Mouse (Mus musculus): Measurements from ENCODE around the gene Akap3.

Akap3 gene

GRCm38 (mm10) chr6:126852881-126853280 lies at the start of gene Akap3:
TSS of gene Akap3 (plus strand) at chr6:126853098.
- no peak for DNase-seq

DNA sequence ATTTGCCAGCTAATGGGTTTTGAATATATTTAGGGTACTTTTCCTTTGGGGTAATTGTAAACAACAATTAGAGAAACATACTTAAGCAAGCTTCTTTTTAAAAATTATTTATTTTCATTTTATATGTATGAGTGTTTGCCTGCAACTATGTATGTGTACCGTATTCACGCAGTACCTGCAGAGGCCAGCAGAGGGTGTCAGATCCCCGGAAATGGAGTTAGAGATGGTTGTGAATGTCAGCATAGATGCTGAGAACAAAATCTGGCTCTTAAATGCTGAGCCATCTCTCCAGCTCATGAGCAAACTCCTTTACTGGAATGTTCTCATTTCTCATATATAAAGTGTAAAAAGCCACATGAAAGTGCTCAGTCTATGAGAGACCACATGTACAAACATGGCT lies 46.1 kb upstream of the Akap3 start:
- DNase-seq, result no peak

- peak; percentile 25 for DNase-seq
Measured at GRCm38 (mm10) chr6:126808134-126808533, 44.8 kb upstream of the Akap3 start.

- peak; percentile 20 for DNase-seq
Measured at GRCm38 (mm10) chr6:126808561-126808960, 44.3 kb upstream of the Akap3 start.

GRCm38 (mm10) chr6:126811481-126811880 lies 41.4 kb upstream of the Akap3 start:
- no peak for DNase-seq

- no peak for DNase-seq
Measured at GRCm38 (mm10) chr6:126815206-126815750, 37.6 kb upstream of the Akap3 start.

GRCm38 (mm10) chr6:126816338-126816737 lies 36.6 kb upstream of the Akap3 start:
- DNase-seq, result no peak

- DNase-seq, result peak; percentile 55
Measured at GRCm38 (mm10) chr6:126823087-126823486, 29.8 kb upstream of the Akap3 start.

DNA sequence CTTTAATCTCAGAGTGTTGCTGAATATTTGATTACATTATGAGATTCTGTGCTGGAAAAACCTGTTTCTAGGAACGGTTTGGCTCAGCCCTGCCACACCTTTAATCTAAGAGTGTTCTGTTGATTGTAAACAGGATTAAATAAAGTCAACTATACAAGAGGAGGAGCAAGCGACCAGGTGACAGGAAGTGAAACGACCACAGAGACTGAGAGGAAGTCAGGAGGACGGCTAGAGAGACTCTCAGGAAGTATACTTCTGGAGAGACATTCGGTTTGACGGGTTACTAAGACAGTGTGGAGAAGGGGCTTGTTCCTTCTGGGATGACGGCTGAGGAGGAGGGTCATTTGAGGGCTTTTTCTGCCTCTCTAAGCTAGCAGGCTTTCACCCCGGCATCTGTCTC lies 16.3 kb upstream of the Akap3 start:
- DNase-seq, result no peak

GRCm38 (mm10) chr6:126848712-126849704 lies 3.9 kb upstream of the Akap3 start, which contains the start of gene Ndufa9:
TSS of gene Ndufa9 (minus strand) at chr6:126849136.
- DNase-seq, result peak; percentile 94

DNA sequence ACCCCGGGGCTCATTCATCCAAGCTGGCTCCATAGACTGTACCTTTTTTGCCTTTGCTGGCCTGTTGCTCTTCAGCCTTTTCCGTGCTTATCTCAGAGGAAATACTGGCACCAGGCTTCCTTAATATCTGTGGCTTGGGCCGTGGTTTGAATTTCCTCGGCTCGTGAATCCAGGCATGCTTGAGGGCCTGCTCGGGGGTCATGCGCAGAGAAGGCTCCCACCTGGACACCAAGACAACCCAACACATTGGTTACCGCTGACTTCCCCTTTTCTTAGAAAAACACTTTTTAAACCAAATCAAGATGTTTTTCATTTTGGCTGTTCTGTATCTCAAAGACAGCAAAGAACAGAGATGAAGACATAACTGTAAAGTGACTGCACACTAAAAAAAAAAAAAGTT lies 24.2 kb downstream of the Akap3 start:
- no peak for DNase-seq

DNA sequence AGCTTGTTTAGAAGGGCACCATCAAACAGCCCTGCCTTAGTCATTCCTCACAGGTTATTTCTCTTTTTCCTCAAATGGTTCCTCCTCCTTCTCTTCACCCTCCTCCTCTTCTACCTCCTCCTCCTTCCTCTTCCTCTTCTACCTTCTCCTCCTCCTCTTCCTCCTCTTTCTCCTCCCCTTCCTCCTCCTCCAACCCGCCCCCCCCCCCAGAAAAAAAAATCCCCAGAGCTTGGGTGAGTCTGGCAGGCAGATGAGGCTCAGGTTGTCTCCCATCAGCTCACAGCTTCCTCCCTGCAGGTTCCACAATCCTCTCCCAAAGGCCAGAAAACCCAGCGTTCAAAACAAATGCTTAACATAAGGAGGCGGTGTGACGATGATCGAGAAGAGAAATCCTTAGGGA lies 54.5 kb downstream of the Akap3 start:
- DNase-seq, result no peak

DNA sequence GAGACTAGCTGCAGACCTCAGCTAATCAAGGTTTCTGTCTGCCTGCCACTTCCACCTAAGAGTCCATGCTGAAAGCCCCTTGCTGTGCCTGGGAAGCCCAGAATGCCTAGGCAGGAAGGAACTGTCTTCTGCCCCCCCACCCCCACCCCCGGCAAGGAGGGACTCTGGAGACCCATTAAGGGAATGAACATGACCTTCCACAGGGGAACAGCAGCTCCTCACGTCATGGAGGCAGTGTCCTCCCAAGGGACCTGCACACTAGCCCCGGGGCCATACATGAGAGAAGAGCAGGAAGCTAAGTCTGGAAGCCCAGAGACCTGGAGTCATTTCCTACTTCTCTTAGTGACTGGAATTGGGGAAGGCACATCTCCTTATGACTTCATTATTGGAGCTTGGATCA lies 55.0 kb downstream of the Akap3 start:
- no peak for DNase-seq

DNA sequence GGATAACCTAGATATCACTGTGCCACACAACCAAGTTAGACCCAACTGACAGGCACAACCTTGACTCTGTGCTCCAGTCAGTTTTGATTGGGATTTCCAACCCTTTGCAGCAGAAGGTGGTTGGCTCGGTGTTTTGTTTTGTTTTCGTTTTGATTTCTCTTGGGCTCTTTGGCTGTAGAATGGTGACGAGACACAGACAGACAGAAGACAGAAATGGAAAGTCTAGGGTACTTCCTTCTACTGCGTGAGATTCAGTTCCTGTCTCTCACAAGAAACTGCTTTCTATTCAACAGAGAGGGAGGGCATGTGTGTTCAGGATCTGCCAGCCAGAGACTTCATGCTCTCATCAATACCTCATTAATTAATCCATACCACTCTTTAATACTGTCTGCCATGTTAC lies 57.8 kb downstream of the Akap3 start:
- DNase-seq, result no peak

DNA sequence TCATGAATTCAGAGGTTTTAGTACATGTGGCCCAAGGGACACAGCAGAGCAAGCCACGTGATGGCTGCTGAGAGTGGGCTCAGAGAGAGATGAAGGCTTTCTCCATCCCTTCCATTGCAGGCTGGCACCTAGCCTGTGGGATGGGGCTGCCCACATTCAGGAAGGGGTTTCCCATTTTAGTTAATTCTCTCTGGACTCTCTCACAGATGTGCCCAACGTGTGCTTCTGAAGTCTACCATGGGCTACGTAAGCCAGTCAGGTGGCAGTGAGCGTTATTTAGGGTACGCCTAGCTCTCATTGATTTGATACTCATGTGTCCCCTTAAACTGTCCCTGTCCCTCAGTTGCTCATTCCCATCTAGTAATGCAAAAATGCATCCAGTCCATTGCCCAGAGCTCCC lies 62.0 kb downstream of the Akap3 start:
- no peak for DNase-seq

GRCm38 (mm10) chr6:126921111-126921881 lies 68.4 kb downstream of the Akap3 start, which contains the start of gene Dyrk4:
TSS of gene Dyrk4 (minus strand) at chr6:126921839.
- DNase-seq, result no peak
